Mouse (Mus musculus): ENCODE measurements at regions not wholly inside any gene's neighbourhood (a gene's known extent, or its start where the extent isn't known, plus 50 kb on each side); places are given as distances from the start of the nearest gene placed in this dataset.

- DNase-seq: no peak
Observed at GRCm38 (mm10) chr13:84025348-84025747, 196.7 kb upstream of the Tmem161b start.

GRCm38 (mm10) chr13:84047736-84048135 lies 174.4 kb upstream of the Tmem161b start:
- no peak for DNase-seq

- no peak for DNase-seq
Observed at GRCm38 (mm10) chr13:84052221-84052620, 169.9 kb upstream of the Tmem161b start.

GRCm38 (mm10) chr13:84054956-84055355 lies 167.1 kb upstream of the Tmem161b start:
- DNase-seq: no peak

- DNase-seq: no peak
Observed at GRCm38 (mm10) chr13:84055576-84055975, 166.5 kb upstream of the Tmem161b start.

- no peak for DNase-seq
Observed at GRCm38 (mm10) chr13:84056451-84056850, 165.6 kb upstream of the Tmem161b start.

GRCm38 (mm10) chr13:84056998-84057397 lies 165.1 kb upstream of the Tmem161b start:
- no peak for DNase-seq

GRCm38 (mm10) chr13:84057456-84057855 lies 164.6 kb upstream of the Tmem161b start:
- DNase-seq: no peak

- no peak for DNase-seq
Observed at GRCm38 (mm10) chr13:84058251-84058650, 163.8 kb upstream of the Tmem161b start.

GRCm38 (mm10) chr13:84059031-84059651 lies 163.0 kb upstream of the Tmem161b start:
- peak in 1 of 2 experiments; percentile 6 for DNase-seq

GRCm38 (mm10) chr13:84059661-84060452 lies 162.2 kb upstream of the Tmem161b start:
- no peak for DNase-seq

- no peak for DNase-seq
Observed at GRCm38 (mm10) chr13:84060453-84060834, 161.7 kb upstream of the Tmem161b start.

GRCm38 (mm10) chr13:84060906-84061305 lies 161.2 kb upstream of the Tmem161b start:
- DNase-seq: no peak

GRCm38 (mm10) chr13:84061820-84062480 lies 160.1 kb upstream of the Tmem161b start:
- DNase-seq: no peak

- DNase-seq: no peak
Observed at GRCm38 (mm10) chr13:84062616-84063015, 159.5 kb upstream of the Tmem161b start.

- no peak for DNase-seq
Observed at GRCm38 (mm10) chr13:84063406-84063805, 158.7 kb upstream of the Tmem161b start.

- DNase-seq: no peak
Observed at GRCm38 (mm10) chr13:84064291-84064940, 157.7 kb upstream of the Tmem161b start.

- DNase-seq: no peak
Observed at GRCm38 (mm10) chr13:84065256-84065898, 156.7 kb upstream of the Tmem161b start.

GRCm38 (mm10) chr13:84066211-84066959 lies 155.7 kb upstream of the Tmem161b start:
- no peak for DNase-seq

- no peak for DNase-seq
Observed at GRCm38 (mm10) chr13:84066960-84067665, 155.0 kb upstream of the Tmem161b start.

- DNase-seq: no peak
Observed at GRCm38 (mm10) chr13:84068365-84068764, 153.7 kb upstream of the Tmem161b start.
